Mouse (Mus musculus): ENCODE data around the gene Irf5. TPM values are rescaled to one million over a fixed set of nuclear protein-coding genes. Genes with fewer than 3 reads are reported as not detected.
"Not testable (repeated sequence)": the region's sequence is repeated elsewhere in the genome, so short reads cannot be mapped to it uniquely, and the experiment has no call there.

Irf5 gene
- polyA plus RNA-seq, 1 experiment: 14.9 TPM

- TF ChIP-seq CTCF (IDR thresholded peaks at IDR 0.05; ENCODE audit: extremely low read depth, insufficient read length, insufficient replicate concordance, low read depth, low read length): no peak
- Histone ChIP-seq H3K27ac (ENCODE audit: insufficient read depth, low read depth, low read length) (no peak overlapping the region), H3K4me1 (ENCODE audit: control insufficient read depth, insufficient read depth, insufficient read length, low read length) (no peaks in the 10 kb centered on the region), H3K27me3 (ENCODE audit: control insufficient read depth, insufficient read depth, low read length) (no peaks in the 10 kb centered on the region), H3K36me3 (ENCODE audit: control insufficient read depth, insufficient read depth, low read length) (peaks cover 71% of the 10 kb centered on the region), H3K4me3 (ENCODE audit: low read depth, low read length) (no peak overlapping the region)
- 98% methylated on average over 1 of the region's 1 CpGs for WGBS
These were observed 21.7 kb downstream of the Irf5 start for GRCm38 (mm10) chr6:29548086-29548485.

- TF ChIP-seq POLR2A (IDR thresholded peaks at IDR 0.05; ENCODE audit: low read depth, low read length) (no peak), CTCF (IDR thresholded peaks at IDR 0.05; ENCODE audit: extremely low read depth, insufficient read length, insufficient replicate concordance, low read depth, low read length) (no peak)
- H3K36me3 ChIP-seq (ENCODE audit: control insufficient read depth, insufficient read depth, low read length): peaks cover 65% of the 10 kb centered on the region
- no peak overlapping the region for H3K27ac ChIP-seq (ENCODE audit: insufficient read depth, low read depth, low read length)
- WGBS: 81% methylated on average over 2 of the region's 2 CpGs
- no peak overlapping the region for H3K4me3 ChIP-seq (ENCODE audit: low read depth, low read length)
- H3K4me1 ChIP-seq (ENCODE audit: control insufficient read depth, insufficient read depth, insufficient read length, low read length): no peaks in the 10 kb centered on the region
- no peaks in the 10 kb centered on the region for H3K27me3 ChIP-seq (ENCODE audit: control insufficient read depth, insufficient read depth, low read length)
These were observed 26.1 kb downstream of the Irf5 start for GRCm38 (mm10) chr6:29552526-29552925.

GRCm38 (mm10) chr6:29557112-29557511 is 30.7 kb downstream of the Irf5 start:
- Histone ChIP-seq H3K27ac (ENCODE audit: insufficient read depth, low read depth, low read length) (no peak overlapping the region), H3K4me3 (ENCODE audit: low read depth, low read length) (no peak overlapping the region), H3K27me3 (ENCODE audit: control insufficient read depth, insufficient read depth, low read length) (no peaks in the 10 kb centered on the region), H3K36me3 (ENCODE audit: control insufficient read depth, insufficient read depth, low read length) (peaks cover 65% of the 10 kb centered on the region), H3K4me1 (ENCODE audit: control insufficient read depth, insufficient read depth, insufficient read length, low read length) (no peaks in the 10 kb centered on the region)
- TF ChIP-seq POLR2A (IDR thresholded peaks at IDR 0.05; ENCODE audit: low read depth, low read length) (no peak), CTCF (IDR thresholded peaks at IDR 0.05; ENCODE audit: extremely low read depth, insufficient read length, insufficient replicate concordance, low read depth, low read length) (no peak)
- 57% methylated on average over 2 of the region's 2 CpGs for WGBS

GRCm38 (mm10) chr6:29576388-29576787 is 50.0 kb downstream of the Irf5 start:
- H3K36me3 ChIP-seq (ENCODE audit: control insufficient read depth, insufficient read depth, low read length): peaks cover 53% of the 10 kb centered on the region
- H3K4me1 ChIP-seq (ENCODE audit: control insufficient read depth, insufficient read depth, insufficient read length, low read length); H3K4me3 ChIP-seq (ENCODE audit: low read depth, low read length); H3K27ac ChIP-seq (ENCODE audit: insufficient read depth, low read depth, low read length); H3K27me3 ChIP-seq (ENCODE audit: control insufficient read depth, insufficient read depth, low read length): not testable (repeated sequence)
- 95% methylated on average over 3 of the region's 3 CpGs for WGBS

- Histone ChIP-seq H3K27ac (ENCODE audit: insufficient read depth, low read depth, low read length) (no peak overlapping the region), H3K4me1 (ENCODE audit: control insufficient read depth, insufficient read depth, insufficient read length, low read length) (no peaks in the 10 kb centered on the region)
These were observed 54.3 kb downstream of the Irf5 start for GRCm38 (mm10) chr6:29580770-29581169.

GRCm38 (mm10) chr6:29581202-29581601 is 54.8 kb downstream of the Irf5 start:
- no peak overlapping the region for H3K27ac ChIP-seq (ENCODE audit: insufficient read depth, low read depth, low read length)
- 96% methylated on average over 3 of the region's 3 CpGs for WGBS
- H3K4me3 ChIP-seq (ENCODE audit: low read depth, low read length): no peak overlapping the region
- peaks cover 56% of the 10 kb centered on the region for H3K36me3 ChIP-seq (ENCODE audit: control insufficient read depth, insufficient read depth, low read length)
- no peaks in the 10 kb centered on the region for H3K27me3 ChIP-seq (ENCODE audit: control insufficient read depth, insufficient read depth, low read length)
- TF ChIP-seq CTCF (IDR thresholded peaks at IDR 0.05; ENCODE audit: extremely low read depth, insufficient read length, insufficient replicate concordance, low read depth, low read length): no peak
- TF ChIP-seq POLR2A (IDR thresholded peaks at IDR 0.05; ENCODE audit: low read depth, low read length): no peak
- H3K4me1 ChIP-seq (ENCODE audit: control insufficient read depth, insufficient read depth, insufficient read length, low read length): no peaks in the 10 kb centered on the region

More at GRCm38 (mm10) chr6:29580770-29581169, 54.3 kb downstream of the Irf5 start:
- no peak overlapping the region for H3K4me3 ChIP-seq (ENCODE audit: low read depth, low read length)
- TF ChIP-seq CTCF (IDR thresholded peaks at IDR 0.05; ENCODE audit: extremely low read depth, insufficient read length, insufficient replicate concordance, low read depth, low read length): no peak
- TF ChIP-seq POLR2A (IDR thresholded peaks at IDR 0.05; ENCODE audit: low read depth, low read length): no peak
- 84% methylated on average over 1 of the region's 1 CpGs for WGBS
- H3K27me3 ChIP-seq (ENCODE audit: control insufficient read depth, insufficient read depth, low read length): no peaks in the 10 kb centered on the region
- H3K36me3 ChIP-seq (ENCODE audit: control insufficient read depth, insufficient read depth, low read length): peaks cover 54% of the 10 kb centered on the region

Other genes starting within 250 kb of the Irf5 start
- gene Fam71f2, start 247.0 kb upstream of the Irf5 start, polyA plus RNA-seq (2012; rRNA removed): 0.20 and 1.3 TPM in 2 replicates
- gene Fam71f1, start 207.5 kb upstream of the Irf5 start, polyA plus RNA-seq (2012; rRNA removed): not detected in 2 replicates
- gene Calu, start 178.6 kb upstream of the Irf5 start, polyA plus RNA-seq (2012; rRNA removed): 12.2 and 19.3 TPM in 2 replicates
- 0.14 and 0.24 TPM in 2 replicates for gene Opn1sw, start 138.2 kb upstream of the Irf5 start, polyA plus RNA-seq (2012; rRNA removed)
- 0.74 and 1.8 TPM in 2 replicates for gene Ccdc136, start 130.3 kb upstream of the Irf5 start, polyA plus RNA-seq (2012; rRNA removed)
- 5.9 and 7.9 TPM in 2 replicates for gene Flnc, start 93.4 kb upstream of the Irf5 start, polyA plus RNA-seq (2012; rRNA removed)
- gene Atp6v1f, start 58.9 kb upstream of the Irf5 start, polyA plus RNA-seq (2012; rRNA removed): 108 and 205 TPM in 2 replicates
- 0.20 and 0.22 TPM in 2 replicates for gene Atp6v1fnb, start 55.2 kb upstream of the Irf5 start, polyA plus RNA-seq (2012; rRNA removed)
- 3.0 and 3.4 TPM in 2 replicates for gene Kcp, start 18.7 kb upstream of the Irf5 start, polyA plus RNA-seq (2012; rRNA removed)
- 6.4 and 16.9 TPM in 2 replicates for gene Tnpo3, start 83.3 kb downstream of the Irf5 start, polyA plus RNA-seq (2012; rRNA removed)
- gene Tspan33, start 167.6 kb downstream of the Irf5 start, polyA plus RNA-seq (2012; rRNA removed): 1.8 and 3.2 TPM in 2 replicates
- 11.5 and 11.9 TPM in 2 replicates for gene Smo, start 208.9 kb downstream of the Irf5 start, polyA plus RNA-seq (2012; rRNA removed)
- 84.6 and 110 TPM in 2 replicates for gene Ahcyl2, start 241.4 kb downstream of the Irf5 start, polyA plus RNA-seq (2012; rRNA removed)

Data from small intestine, adult 2 months (tissue).